Mouse (Mus musculus) thymus, postnatal 0 days (tissue): ENCODE data around the gene Fam178b. TPM values are rescaled to one million over a fixed set of nuclear protein-coding genes. Genes with fewer than 3 reads are reported as not detected.

Source experiments
- DNase-seq: peaks from one replicate; pipeline ENCODE4 v3.0.0-alpha.2; 2015; ENCODE audit warnings: low spot score
- polyA plus RNA-seq: library from polyadenylated mRNA; unstranded; fragments of >200 nt; fragmentation: Nextera tagmentation; extraction: Ambion mirVana; gene quantifications from 2 replicates; pipeline ENCODE4 v1.2.1, GENCODE M21; 2015

The Fam178b gene
- polyA plus RNA-seq, 1 experiment from 2014 or later, result 0.52 TPM

GRCm38 (mm10) chr1:36589486-36589885 is 93.5 kb downstream of the Fam178b start:
- DNase-seq, result no peak

DNA sequence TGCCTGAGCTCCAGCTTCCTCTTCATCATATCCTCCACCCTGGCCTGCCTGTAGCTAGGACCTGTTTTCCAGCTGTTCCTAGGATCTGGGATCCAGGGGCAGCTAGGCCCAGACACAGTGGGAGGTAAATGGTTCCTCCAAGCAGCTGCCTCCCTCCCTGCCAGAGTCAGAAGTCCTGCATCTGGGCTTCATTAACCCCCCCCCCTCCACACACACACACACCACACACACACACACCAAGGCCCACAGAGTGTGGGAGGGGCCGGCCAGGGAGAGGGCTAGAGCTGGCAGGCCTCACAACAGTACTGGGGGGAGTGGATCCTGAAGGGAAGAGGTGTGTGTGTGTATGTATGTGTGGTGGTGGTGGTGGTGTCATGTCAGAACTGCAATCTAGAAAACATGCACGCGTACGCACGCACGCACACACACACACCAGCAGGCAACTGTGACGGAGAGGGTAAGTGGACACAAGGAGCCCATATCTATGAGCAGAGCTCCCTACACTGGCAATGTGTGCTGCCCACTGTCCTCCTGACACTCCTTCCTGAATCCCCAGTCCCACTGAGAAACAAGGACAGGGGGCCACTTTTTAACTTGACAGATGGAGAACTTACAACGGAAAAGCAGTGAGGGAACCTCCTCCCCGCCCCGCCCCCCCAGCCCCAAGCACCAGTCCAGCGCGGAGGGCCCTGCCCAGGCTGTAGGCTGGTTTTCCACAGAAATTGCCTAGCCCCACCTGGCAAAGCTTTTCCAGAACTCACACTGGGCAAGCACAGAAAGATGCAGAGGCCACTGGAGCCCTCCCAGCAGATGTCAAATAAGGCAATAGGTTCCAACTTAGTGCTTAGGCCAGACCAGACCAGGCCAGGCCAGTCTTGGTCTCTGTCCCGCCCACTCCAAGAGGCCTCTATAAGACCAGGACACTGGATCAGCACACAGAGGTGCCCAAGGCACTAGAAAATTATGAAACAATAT is 94.2 kb downstream of the Fam178b start:
- DNase-seq, result no peak

DNA sequence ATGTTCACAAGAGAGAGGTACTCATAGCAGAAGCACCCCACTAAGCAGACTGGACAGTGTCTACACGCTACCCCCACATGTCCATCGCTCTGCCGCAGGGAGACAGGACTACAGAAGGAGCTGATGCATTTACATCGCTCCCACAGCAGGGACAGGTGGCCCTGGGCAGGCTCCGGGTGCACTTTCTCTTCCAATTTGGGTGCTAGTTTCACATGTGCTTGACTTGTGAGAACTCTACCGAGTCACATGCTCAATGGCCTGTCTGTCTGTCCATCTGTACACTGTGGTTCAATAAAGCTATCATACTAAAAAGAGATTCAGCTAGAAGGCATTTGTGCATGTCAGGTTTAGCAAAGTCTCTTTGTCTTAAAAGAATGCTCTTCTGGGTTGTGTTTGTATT is 95.1 kb downstream of the Fam178b start:
- no peak for DNase-seq

GRCm38 (mm10) chr1:36586288-36586687 is 96.7 kb downstream of the Fam178b start:
- DNase-seq, result no peak

GRCm38 (mm10) chr1:36583408-36584116 is 99.4 kb downstream of the Fam178b start:
- DNase-seq, result no peak

GRCm38 (mm10) chr1:36582211-36582610 is 100.8 kb downstream of the Fam178b start:
- DNase-seq, result no peak

DNA sequence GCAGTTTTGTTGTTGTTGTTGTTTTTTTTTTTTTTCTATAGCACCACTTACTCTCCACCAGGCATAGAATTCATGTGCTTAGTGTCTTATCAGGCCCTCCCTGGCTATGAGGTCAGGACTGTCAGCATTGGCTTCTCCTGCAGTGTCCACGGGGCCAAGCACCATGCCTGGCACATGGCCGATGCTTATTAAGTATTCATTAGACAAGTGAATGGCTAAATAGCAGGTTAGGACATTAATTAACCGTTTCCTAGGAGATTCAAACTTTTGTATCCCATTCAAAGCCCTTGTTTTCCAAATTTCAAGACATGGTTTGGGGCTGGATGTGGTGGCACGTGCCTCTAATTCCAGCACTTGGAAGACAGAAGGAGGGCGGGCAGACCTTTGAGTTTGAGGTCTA is 101.7 kb downstream of the Fam178b start:
- no peak for DNase-seq

GRCm38 (mm10) chr1:36580384-36581207 is 102.4 kb downstream of the Fam178b start:
- no peak for DNase-seq

DNA sequence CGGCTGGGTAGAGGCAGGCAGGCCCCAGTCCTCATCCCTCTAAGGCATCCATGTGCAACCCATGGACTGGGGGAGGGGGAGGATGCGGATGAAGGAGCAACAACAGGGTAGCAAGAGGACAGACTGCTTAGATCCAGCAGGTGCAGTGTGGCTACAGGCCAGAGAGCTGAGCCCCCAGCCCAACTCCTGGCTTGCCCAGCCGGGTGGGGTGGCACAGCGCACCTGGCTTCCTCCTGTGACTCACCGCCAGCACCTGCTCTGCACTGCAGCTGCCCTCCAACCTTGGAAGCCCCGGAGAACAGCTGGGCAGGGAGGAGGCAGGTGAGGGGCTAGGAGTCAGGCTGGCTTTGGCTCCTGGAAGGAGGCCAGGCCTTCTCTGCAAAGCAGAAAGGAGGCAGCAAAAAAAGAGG is 103.0 kb downstream of the Fam178b start:
- DNase-seq, result peak; percentile 76

DNA sequence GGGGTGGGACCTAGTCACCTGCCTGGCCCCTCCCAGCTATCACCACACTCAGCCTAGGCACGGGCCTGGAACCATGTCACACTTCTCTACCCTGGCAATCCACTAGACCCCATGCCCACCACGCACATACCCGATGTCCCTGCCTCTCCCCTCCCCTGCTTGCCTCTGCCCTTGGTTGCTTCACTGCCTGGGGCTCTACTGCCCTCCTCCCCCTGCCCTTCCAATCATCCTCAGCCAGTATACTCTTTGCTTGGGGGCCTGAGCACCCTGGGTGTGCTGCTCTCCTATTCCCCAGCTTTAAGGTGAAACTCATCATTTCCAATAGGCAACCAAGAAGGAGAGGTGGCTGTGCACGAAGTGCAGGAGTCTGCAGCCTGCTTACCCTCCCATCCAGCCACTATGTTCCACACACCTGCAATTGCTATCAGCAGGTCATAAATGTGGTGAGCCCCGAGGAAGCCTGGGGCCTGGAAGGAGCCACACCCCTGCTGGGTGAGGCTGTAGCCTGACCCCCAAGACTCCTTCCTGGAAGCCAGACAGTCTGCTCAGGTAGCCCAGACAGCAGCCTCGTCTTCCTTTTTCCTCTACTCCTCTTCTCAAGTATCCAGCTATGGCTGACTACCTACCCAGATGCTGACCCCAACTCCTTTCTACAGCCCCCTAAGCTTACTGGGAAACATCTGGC is 105.8 kb downstream of the Fam178b start:
- DNase-seq, result no peak

GRCm38 (mm10) chr1:36575347-36575746 is 107.6 kb downstream of the Fam178b start:
- DNase-seq, result no peak

DNA sequence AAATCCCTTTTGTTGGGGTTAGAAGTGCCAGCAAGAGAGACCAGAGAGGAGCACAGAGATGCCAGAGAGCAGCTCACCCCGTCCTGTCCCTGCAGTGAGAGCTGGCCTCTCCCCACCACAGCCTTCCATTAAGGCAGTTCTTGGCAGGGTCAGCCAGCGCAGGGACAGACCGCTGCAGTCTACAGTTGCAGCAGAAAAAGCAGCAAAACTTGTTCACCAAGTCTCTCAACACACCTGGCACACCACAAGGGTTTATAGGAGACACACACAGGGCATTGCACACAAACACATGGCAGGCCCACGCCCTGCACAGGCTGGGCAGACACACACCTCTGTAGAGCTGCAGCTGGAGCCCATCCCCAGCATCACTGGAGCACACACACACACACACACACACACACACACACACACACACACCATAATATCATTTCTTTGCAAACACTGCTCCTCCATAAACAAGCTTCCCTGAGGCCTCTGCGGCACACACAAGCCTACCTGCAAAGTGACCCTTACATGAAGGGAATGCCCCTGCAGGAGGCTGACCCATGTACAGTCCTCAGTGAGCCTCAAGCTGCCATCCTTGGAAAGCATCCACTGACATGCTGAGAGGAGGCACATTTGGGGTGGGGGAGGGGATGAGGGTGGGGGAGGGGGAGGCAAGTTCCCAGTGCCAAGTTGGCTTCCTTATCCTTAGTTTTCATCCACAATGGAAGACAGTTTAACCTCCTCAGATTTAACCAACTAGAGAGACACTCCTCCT is 108.6 kb downstream of the Fam178b start:
- no peak for DNase-seq

GRCm38 (mm10) chr1:36573524-36573923 is 109.5 kb downstream of the Fam178b start:
- DNase-seq, result no peak

- no peak for DNase-seq
Observed at GRCm38 (mm10) chr1:36572709-36573108, 110.3 kb downstream of the Fam178b start.

- no peak for DNase-seq
Observed at GRCm38 (mm10) chr1:36572140-36572700, 110.8 kb downstream of the Fam178b start.

DNA sequence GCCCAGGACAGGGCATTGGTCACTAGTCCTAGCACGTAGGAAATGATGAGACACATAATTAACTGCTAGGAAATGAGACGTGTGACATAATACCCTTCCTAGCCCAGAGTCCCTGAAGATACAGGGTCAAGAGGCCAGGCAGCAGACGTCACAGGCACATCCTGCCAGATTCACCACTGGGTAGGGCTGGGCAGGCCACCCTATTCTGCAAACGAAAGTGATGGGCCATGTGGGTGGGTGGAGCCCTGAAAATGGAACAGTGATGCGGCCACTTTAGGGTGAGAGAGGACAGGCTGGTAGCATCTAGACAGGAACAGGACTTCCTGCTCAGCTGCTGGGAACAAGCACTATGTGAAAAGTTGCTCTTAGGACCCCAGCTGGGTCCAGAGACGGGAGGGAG is 111.4 kb downstream of the Fam178b start:
- no peak for DNase-seq

DNA sequence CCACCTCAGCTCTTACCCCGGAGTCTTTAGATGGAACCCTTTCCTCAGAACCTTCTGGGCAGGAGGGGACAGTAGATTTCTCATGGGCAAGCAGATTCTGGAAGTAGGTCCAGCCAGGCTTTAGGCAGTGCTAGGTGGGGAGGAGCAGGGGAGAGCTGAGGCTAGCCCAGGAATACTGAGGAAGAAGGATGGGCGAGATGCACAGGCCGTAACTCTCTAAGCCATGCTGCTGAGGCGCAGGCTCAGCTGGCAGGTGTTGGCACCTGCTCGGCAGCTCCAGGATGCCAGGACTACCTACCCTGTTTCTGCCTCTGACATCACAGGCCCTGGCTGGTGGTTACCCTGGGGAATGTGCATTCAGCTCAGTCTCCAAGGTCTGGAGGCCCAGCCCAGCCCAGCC is 112.7 kb downstream of the Fam178b start:
- no peak for DNase-seq

GRCm38 (mm10) chr1:36569694-36570276 is 113.2 kb downstream of the Fam178b start:
- no peak for DNase-seq

DNA sequence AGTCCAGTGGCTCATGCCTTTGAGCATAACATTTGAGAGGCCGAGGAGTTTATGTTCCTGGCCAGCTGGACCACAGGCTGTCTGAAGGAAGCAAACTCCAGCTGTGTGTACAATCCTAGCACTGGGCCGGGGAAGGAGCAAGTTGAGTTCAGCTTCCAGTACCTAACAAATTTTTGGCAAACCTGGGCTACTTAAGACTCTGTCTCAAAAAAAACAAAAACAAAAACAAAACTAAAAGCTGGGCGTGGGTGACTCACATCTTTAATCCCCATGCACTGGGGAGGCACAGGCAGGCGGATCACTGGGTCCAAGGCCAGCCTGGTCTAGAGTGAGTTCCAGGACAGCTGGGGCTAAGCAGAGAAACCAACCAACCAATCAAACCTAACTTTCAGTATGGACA is 114.2 kb downstream of the Fam178b start:
- no peak for DNase-seq
